In the genomic region with DNA sequence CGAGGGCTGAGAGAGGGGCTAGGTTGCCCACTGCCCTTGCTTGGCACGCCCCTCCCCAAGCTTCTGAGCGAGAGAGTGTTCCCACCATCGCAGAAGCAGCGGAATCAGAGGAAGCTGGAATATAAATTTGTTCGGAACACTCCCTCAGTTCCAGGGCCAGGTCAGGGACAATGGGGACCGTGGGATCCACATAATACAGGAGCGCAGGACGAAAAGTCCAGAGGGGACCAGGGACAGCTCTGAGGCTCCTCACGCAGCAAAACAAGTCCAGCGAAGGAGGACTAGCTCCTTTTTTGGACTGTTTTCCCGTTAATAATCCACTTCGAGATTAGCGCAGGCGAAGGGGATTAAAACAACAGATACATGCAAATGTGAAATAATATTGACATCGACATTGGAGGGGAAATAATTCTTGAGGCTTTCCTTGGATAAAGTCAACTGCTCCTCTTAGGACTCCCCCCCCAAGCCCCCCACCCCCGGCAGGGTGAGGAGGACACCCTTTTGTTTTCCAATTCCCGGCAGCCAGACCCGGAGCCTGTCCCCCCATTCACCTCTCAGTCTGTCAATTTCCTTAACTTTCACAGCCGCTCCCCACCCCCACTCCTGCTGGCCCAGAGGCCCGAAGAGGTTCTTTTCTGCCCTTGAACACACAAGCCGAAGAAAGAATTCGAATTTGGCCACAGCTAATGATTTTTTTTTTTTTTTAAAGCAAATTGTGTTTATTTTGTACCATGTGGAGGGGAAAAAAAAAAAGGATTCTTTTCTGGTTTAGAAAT, we compare ENCODE assay signal across 8 mouse cellular contexts. TPM values are rescaled to one million over a fixed set of nuclear protein-coding genes. Genes with fewer than 3 reads are reported as not detected.
DNase-seq lines count a peak whose midpoint lies in the region; ATAC-seq and TF ChIP-seq lines count a peak whose summit lies in the region.

No protein-coding gene starts in this region.

- TF ChIP-seq CTCF in bone marrow macrophage, adult 2 months (IDR thresholded peaks at IDR 0.05; ENCODE audit: low read depth, low read length) = no peak

- H3K4me1 ChIP-seq in megakaryocyte, embryonic 14.5 days = peaks cover 37% of the 10 kb centered on the region
- H3K4me1 ChIP-seq in bone marrow macrophage, adult 2 months (ENCODE audit: control insufficient read depth, insufficient read depth, low read length) = peaks cover 11% of the 10 kb centered on the region
- H3K4me1 ChIP-seq in intestine, embryonic 16.5 days (ENCODE audit: control insufficient read depth, insufficient read depth, low read length) = 0 out of 2 replicates have a peak, but pooled peaks cover 4% of the 10 kb centered on the region
- peaks cover 42% of the 10 kb centered on the region for H3K4me1 ChIP-seq in liver, embryonic 15.5 days (replicated peaks)
- H3K4me1 ChIP-seq in neural tube, embryonic 14.5 days (ENCODE audit: control insufficient read depth, insufficient read depth, low read length) = peaks cover 4% of the 10 kb centered on the region; the same call in 1 of the 2 replicates

- peak overlapping the region; percentile 93 for H3K4me3 ChIP-seq in megakaryocyte, embryonic 14.5 days (replicated peaks)
- H3K4me3 ChIP-seq in bone marrow macrophage, adult 2 months (ENCODE audit: insufficient read depth, low read length) = peak overlapping the region; percentile 91
- H3K4me3 ChIP-seq in intestine, embryonic 16.5 days (ENCODE audit: low read length) = peak overlapping the region; percentile 56
- peak overlapping the region; percentile 66 for H3K4me3 ChIP-seq in liver, embryonic 15.5 days (replicated peaks)
- H3K4me3 ChIP-seq in neural tube, embryonic 14.5 days (ENCODE audit: low read depth, low read length) = peak overlapping the region; percentile 59

- peaks cover 3% of the 10 kb centered on the region for H3K36me3 ChIP-seq in megakaryocyte, embryonic 14.5 days (replicated peaks; ENCODE audit: low read length)
- no peaks in the 10 kb centered on the region for H3K36me3 ChIP-seq in intestine, embryonic 16.5 days (ENCODE audit: control insufficient read depth, insufficient read depth, low read length)
- H3K36me3 ChIP-seq in liver, embryonic 15.5 days (replicated peaks) = no peaks in the 10 kb centered on the region
- H3K36me3 ChIP-seq in neural tube, embryonic 14.5 days (ENCODE audit: control insufficient read depth, insufficient read depth, low read length) = no peaks in the 10 kb centered on the region

- WGBS in intestine, embryonic 16.5 days = 2% methylated on average over 23 of the region's 23 CpGs
- WGBS in liver, embryonic 15.5 days (ENCODE audit: insufficient replicate concordance) = 1% methylated on average over 23 of the region's 23 CpGs
- WGBS in neural tube, embryonic 14.5 days = under 1% methylated on average over 23 of the region's 23 CpGs

- intact Hi-C loops in gastrocnemius, postnatal 36 days (cut with DNase I) = loop anchor here (2.0 to 10.0 kb wide), 2 partner anchors 189 to 971 kb away; partner anchors contain the start of gene Gtdc1

- peak overlapping the region; percentile 70 for H3K9ac ChIP-seq in intestine, embryonic 16.5 days (ENCODE audit: low read depth, low read length)
- peak overlapping the region; percentile 55 for H3K9ac ChIP-seq in liver, embryonic 15.5 days
- peak overlapping the region; percentile 67 for H3K9ac ChIP-seq in neural tube, embryonic 14.5 days (replicated peaks; ENCODE audit: low read depth, low read length)

- H3K4me2 ChIP-seq in intestine, embryonic 16.5 days (ENCODE audit: low read depth, low read length) = peak overlapping the region; percentile 83
- peak overlapping the region; percentile 99 for H3K4me2 ChIP-seq in liver, embryonic 15.5 days
- H3K4me2 ChIP-seq in neural tube, embryonic 14.5 days (ENCODE audit: low read depth, low read length) = peak overlapping the region; percentile 82

- TF ChIP-seq POLR2A in bone marrow macrophage, adult 2 months (IDR thresholded peaks at IDR 0.05; ENCODE audit: borderline replicate concordance, low read depth, low read length) = no peak

- peak overlapping the region; percentile 100 for H3K27ac ChIP-seq in bone marrow macrophage, adult 2 months (ENCODE audit: insufficient read depth, low read depth, low read length)
- H3K27ac ChIP-seq in intestine, embryonic 16.5 days (ENCODE audit: low read length) = peak overlapping the region; percentile 83
- H3K27ac ChIP-seq in liver, embryonic 15.5 days (replicated peaks) = peak overlapping the region; percentile 53
- peak overlapping the region; percentile 40 for H3K27ac ChIP-seq in neural tube, embryonic 14.5 days (ENCODE audit: low read depth, low read length)

- DNase-seq in gastrocnemius, postnatal 36 days = peak; percentile 54 to 57
- no peak for DNase-seq in urinary bladder, postnatal 36 days (ENCODE audit: low spot score in 2 of 2)

- no peak for ATAC-seq in megakaryocyte, adult 5-6 weeks (ENCODE audit: poor library complexity, severe bottlenecking)
- no peak for ATAC-seq in intestine, embryonic 16.5 days
- ATAC-seq in liver, embryonic 15.5 days (ENCODE audit: insufficient read depth) = no peak
- ATAC-seq in neural tube, embryonic 14.5 days (ENCODE audit: low read depth) = no peak

- no peaks in the 10 kb centered on the region for H3K9me3 ChIP-seq in megakaryocyte, embryonic 14.5 days
- H3K9me3 ChIP-seq in intestine, embryonic 16.5 days (ENCODE audit: control insufficient read depth, low read length) = no peaks in the 10 kb centered on the region
- no peaks in the 10 kb centered on the region for H3K9me3 ChIP-seq in liver, embryonic 15.5 days (replicated peaks)
- H3K9me3 ChIP-seq in neural tube, embryonic 14.5 days (ENCODE audit: control insufficient read depth, low read length) = no peaks in the 10 kb centered on the region

- H3K27me3 ChIP-seq in megakaryocyte, embryonic 14.5 days (replicated peaks) = no peaks in the 10 kb centered on the region
- peaks cover 11% of the 10 kb centered on the region; the same call in 1 of the 2 replicates for H3K27me3 ChIP-seq in intestine, embryonic 16.5 days (replicated peaks; ENCODE audit: control insufficient read depth, insufficient read depth, low read length)
- H3K27me3 ChIP-seq in liver, embryonic 15.5 days = peaks cover 22% of the 10 kb centered on the region
- no peaks in the 10 kb centered on the region for H3K27me3 ChIP-seq in neural tube, embryonic 14.5 days (ENCODE audit: control insufficient read depth, insufficient read depth, low read length)

RNA-seq across cellular contexts. Expression of gene Zeb2, which starts 1.3 kb away (rescaled TPM):
- polyA plus RNA-seq in megakaryocyte, embryonic 14.5 days (2012; ENCODE audit: insufficient read depth, low replicate concordance) = 14.4 and 20.1 TPM in 2 replicates
- total RNA-seq in megakaryocyte, adult 5-6 weeks (2015) = 288 and 305 TPM in 2 replicates
- 278 and 291 TPM in 2 replicates for total RNA-seq in megakaryocyte, adult 5-6 weeks (2017)
- polyA plus RNA-seq in bone marrow macrophage, adult 2 months (2012; ENCODE audit: insufficient read depth, insufficient read length, missing spikeins) = 368 and 388 TPM in 2 replicates
- total RNA-seq in gastrocnemius, postnatal 36 days (2021) = 10 to 100 TPM; 29.1 to 30.4 TPM
- polyA plus RNA-seq in intestine, embryonic 16.5 days (2015; fragmentation: Nextera tagmentation; extraction: Ambion mirVana) = 26.9 and 30.9 TPM in 2 replicates
- 11.2 and 12.1 TPM in 2 replicates for polyA plus RNA-seq in liver, embryonic 15.5 days (2015; fragmentation: Nextera tagmentation; extraction: Ambion mirVana)
- 53.8 and 57.6 TPM in 2 replicates for polyA plus RNA-seq in neural tube, embryonic 14.5 days (2014; fragmentation: Nextera tagmentation; extraction: Ambion mirVana)

Comparison
In these comparisons a context has a peak if more than half of its experiments do, and no peak if none do; other contexts are left out.
1. H3K27ac ChIP-seq: peak in every context shown above with its lines; median percentile 100 in bone marrow macrophage, adult 2 months; 83 in intestine, embryonic 16.5 days; 53 in liver, embryonic 15.5 days; 40 in neural tube, embryonic 14.5 days.
2. DNase-seq: peak in gastrocnemius, postnatal 36 days (2 of 2); none in urinary bladder, postnatal 36 days (0 of 2).
3. Peak in every context shown above with its lines, with median percentiles within 50 percentile points of each other: H3K4me3 ChIP-seq, H3K4me2 ChIP-seq and H3K9ac ChIP-seq.